Mouse (Mus musculus) cortical plate, adult 2 months (tissue): ENCODE results near the gene Tuba1a. TPM values are rescaled to one million over a fixed set of nuclear protein-coding genes. Genes with fewer than 3 reads are reported as not detected.
"Not testable (repeated sequence)": the region's sequence is repeated elsewhere in the genome, so short reads cannot be mapped to it uniquely, and the experiment has no call there.

Source experiments
- H3K27ac ChIP-seq: fragments of 200-500 bp; 2 replicates; pipeline ENCODE4 v1.5.1; 2012; ENCODE audit warnings: low read length, control low read depth, inconsistent platforms; ENCODE audit not compliant: insufficient read depth
- H3K4me1 ChIP-seq: fragments of 200-500 bp; 2 replicates; pipeline ENCODE4 v1.6.1; 2011; ENCODE audit warnings: low read length; ENCODE audit not compliant: control insufficient read depth, insufficient read depth
- H3K4me3 ChIP-seq: fragments of 200-500 bp; 2 replicates; pipeline ENCODE4 v1.5.1; 2011; ENCODE audit warnings: mild to moderate bottlenecking, low read length, control low read depth; ENCODE audit not compliant: insufficient read depth
- CTCF ChIP-seq: fragments of 200-500 bp; IDR thresholded peaks from 2 replicates; pipeline ENCODE4 v1.5.1; 2011; ENCODE audit warnings: mild to moderate bottlenecking, control low read depth, low read length; ENCODE audit not compliant: insufficient read depth; ENCODE audit errors: extremely low read depth
- POLR2A ChIP-seq: fragments of 200-500 bp; IDR thresholded peaks from 2 replicates; pipeline ENCODE4 v1.6.1; 2011; ENCODE audit warnings: mild to moderate bottlenecking, low read length, control low read depth; ENCODE audit not compliant: insufficient read depth; ENCODE audit errors: extremely low read depth
- polyA plus RNA-seq: library from polyadenylated mRNA; depleted of rRNA; stranded (reverse); fragments of >200 nt; gene quantifications from 2 replicates; pipeline ENCODE4 v1.2.3, GENCODE M21; 2012

Gene Tuba1a
- polyA plus RNA-seq, 1 experiment: 1,512 TPM

GRCm38 (mm10) chr15:98930017-98930734 lies 23.3 kb downstream of the Tuba1a start:
- no peak overlapping the region for H3K4me3 ChIP-seq
- peak; percentile 37; the same call in 1 of the 2 replicates for TF ChIP-seq POLR2A
- TF ChIP-seq CTCF: no peak

GRCm38 (mm10) chr15:98928598-98929240 lies 24.8 kb downstream of the Tuba1a start:
- H3K4me1 ChIP-seq: peaks cover 2% of the 10 kb centered on the region; the same call in 1 of the 2 replicates
- TF ChIP-seq CTCF: peak; percentile 83
- no peak for TF ChIP-seq POLR2A
- H3K4me3 ChIP-seq: no peak overlapping the region
- H3K27ac ChIP-seq: 0 out of 2 replicates have a peak overlapping the region, but pooled peaks have one; percentile 31

More at GRCm38 (mm10) chr15:98930017-98930734, 23.3 kb downstream of the Tuba1a start:
- Histone ChIP-seq H3K27ac (no peak overlapping the region), H3K4me1 (peaks cover 2% of the 10 kb centered on the region; the same call in 1 of the 2 replicates)

- no peak for TF ChIP-seq CTCF
- TF ChIP-seq POLR2A: no peak
- H3K27ac ChIP-seq: no peak overlapping the region
- peaks cover 2% of the 10 kb centered on the region; the same call in 1 of the 2 replicates for H3K4me1 ChIP-seq
- no peak overlapping the region for H3K4me3 ChIP-seq
These were observed 25.9 kb downstream of the Tuba1a start for GRCm38 (mm10) chr15:98927566-98927965.

- TF ChIP-seq CTCF (no peak), POLR2A (no peak)
- H3K4me1 ChIP-seq: no peaks in the 10 kb centered on the region
- H3K27ac ChIP-seq: no peak overlapping the region
- H3K4me3 ChIP-seq: no peak overlapping the region
These were observed 28.8 kb downstream of the Tuba1a start for GRCm38 (mm10) chr15:98924682-98925081.

GRCm38 (mm10) chr15:98923031-98923537 lies 30.4 kb downstream of the Tuba1a start:
- Histone ChIP-seq H3K27ac (no peak overlapping the region), H3K4me3 (no peak overlapping the region), H3K4me1 (no peaks in the 10 kb centered on the region)
- TF ChIP-seq POLR2A (no peak), CTCF (no peak)

DNA sequence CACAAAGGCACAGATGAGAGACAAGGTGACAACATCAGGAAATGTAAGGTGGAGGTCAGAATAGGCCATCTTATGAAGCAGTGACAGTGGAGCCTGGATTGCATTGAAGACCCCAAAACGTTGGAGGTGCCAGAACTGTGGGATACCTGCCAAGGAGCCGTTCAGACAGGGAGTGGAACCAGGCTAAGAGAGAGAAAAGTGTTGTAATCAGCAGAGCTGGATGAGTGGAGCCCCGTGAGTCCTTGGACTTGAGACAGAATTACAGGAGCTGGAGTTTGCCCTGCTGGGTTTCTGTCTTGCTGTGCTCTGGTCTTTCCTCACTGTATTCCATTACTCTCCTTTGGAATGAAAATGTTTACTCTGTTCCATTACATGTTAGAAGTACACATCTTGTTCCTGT lies 30.9 kb downstream of the Tuba1a start:
- no peaks in the 10 kb centered on the region for H3K4me1 ChIP-seq
- TF ChIP-seq POLR2A: no peak
- no peak for TF ChIP-seq CTCF
- H3K4me3 ChIP-seq: no peak overlapping the region
- H3K27ac ChIP-seq: no peak overlapping the region

DNA sequence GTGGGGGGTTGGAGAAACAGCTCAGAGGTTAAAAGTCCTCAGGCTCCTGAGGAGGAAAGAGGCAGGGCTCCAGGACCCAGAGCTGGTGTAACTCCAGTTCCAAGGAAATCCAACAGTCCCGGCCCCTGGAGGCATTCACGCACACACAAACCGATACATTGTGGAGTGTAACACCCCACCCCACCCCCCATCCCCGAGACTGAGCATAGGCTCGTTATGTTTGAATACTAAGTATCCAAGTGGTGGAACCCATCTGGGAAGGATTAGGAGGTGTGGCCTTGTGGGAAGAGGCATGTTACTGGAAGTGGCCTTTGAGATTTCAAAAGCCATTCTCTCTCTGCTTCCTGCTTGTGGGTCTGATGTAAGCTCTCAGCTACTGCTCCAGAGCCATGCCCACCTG lies 32.0 kb downstream of the Tuba1a start:
- TF ChIP-seq POLR2A (no peak), CTCF (no peak)
- H3K4me1 ChIP-seq: no peaks in the 10 kb centered on the region
- H3K4me3 ChIP-seq: no peak overlapping the region
- H3K27ac ChIP-seq: no peak overlapping the region

DNA sequence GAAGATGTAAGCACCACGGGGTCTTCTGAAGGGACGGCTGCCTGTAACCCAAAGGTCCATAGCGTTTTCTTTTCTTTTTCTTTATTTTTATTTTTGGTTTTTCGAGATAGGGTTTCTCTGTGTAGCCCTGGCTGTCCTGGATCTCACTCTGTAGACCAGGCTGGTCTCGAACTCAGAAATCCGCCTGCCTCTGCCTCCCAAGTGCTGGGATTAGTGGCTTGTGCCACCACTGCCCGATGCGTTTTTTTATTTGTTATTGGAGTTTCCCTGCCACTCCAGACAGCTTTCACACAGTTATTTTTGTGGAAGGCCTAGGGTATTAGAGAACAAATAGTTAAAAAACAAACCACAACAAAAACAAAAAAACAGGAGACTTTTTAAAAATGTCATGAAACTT lies 35.0 kb downstream of the Tuba1a start:
- H3K4me3 ChIP-seq: peak overlapping the region; percentile 74
- H3K27ac ChIP-seq, H3K4me1 ChIP-seq: not testable (repeated sequence)

GRCm38 (mm10) chr15:98917538-98918498 lies 35.7 kb downstream of the Tuba1a start, which contains the start of gene Lmbr1l:
Gene Lmbr1l, minus strand, starts transcription at chr15:98918231.
- Histone ChIP-seq H3K27ac (0 out of 2 replicates have a peak within 1 kb of the TSS, but pooled peaks have one; percentile 22), H3K4me1 (no peaks in the 10 kb centered on the region)
- TF ChIP-seq CTCF: no peak
- TF ChIP-seq POLR2A: peak; percentile 91

More at GRCm38 (mm10) chr15:98917538-98918498, 35.7 kb downstream of the Tuba1a start, which contains the start of gene Lmbr1l:
- H3K4me3 ChIP-seq: peak within 1 kb of the TSS; percentile 74
